In the genomic region with DNA sequence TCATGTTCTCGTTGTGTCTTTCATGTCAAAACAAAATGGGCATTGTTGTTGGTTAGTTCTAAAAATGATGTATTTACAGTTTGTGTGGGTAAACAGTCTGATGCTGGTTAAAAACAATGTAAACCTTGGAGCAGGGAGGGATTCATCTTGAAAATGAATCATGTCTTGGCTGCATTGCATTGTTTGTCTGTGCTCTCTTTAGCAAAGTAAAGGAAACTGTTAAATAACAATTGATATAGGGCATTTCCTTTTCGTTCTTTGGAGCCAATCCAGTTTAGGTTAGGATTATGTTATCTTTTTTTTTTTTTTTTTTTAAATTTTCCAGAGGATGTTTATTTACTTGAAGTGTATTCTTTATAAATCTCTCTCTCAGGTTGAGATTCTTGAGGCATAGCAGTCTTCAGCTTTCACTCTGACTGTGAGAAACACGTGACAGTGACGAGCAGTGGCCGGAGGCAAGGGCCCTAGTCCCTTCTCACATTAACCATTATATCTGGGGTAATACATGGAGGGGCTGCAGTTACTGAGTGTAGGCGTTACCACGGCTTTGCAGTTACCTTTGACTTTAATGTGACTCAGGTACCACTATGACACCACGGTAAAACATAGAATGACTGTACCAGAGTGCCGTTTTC, we compare ENCODE assay signal across 14 mouse cellular contexts.
"Had no signal": no experiment of that assay in that cellular context is flagged by ENCODE, and none has a peak within 500 bp of the region (broad histone marks: within the 10 kb centered on the region; RNA-seq: fewer than 3 reads in every experiment).

No protein-coding gene starts in this region.

- H3K4me3 ChIP-seq: limb, embryonic 13.5 days; megakaryocyte, embryonic 14.5 days; midbrain, embryonic 15.5 days; neural tube, embryonic 12.5 days had no signal

- ATAC-seq: intestine, postnatal 0 days; midbrain, embryonic 15.5 days had no signal

- H3K9ac ChIP-seq: limb, embryonic 13.5 days; midbrain, embryonic 15.5 days; neural tube, embryonic 12.5 days had no signal

- H3K27me3 ChIP-seq: midbrain, embryonic 15.5 days; neural tube, embryonic 12.5 days had no signal

- H3K4me2 ChIP-seq: limb, embryonic 13.5 days; liver, embryonic 11.5 days; midbrain, embryonic 11.5 days; midbrain, embryonic 15.5 days; neural tube, embryonic 12.5 days had no signal

- H3K36me3 ChIP-seq: limb, embryonic 13.5 days; midbrain, embryonic 15.5 days; neural tube, embryonic 12.5 days had no signal

- DNase-seq: kidney, adult 9 months; kidney, postnatal 10 days; kidney, postnatal 4 days; left cerebral cortex, postnatal 4 days; thymus, postnatal 4 days had no signal

- H3K9me3 ChIP-seq: limb, embryonic 13.5 days; megakaryocyte, embryonic 14.5 days; midbrain, embryonic 15.5 days; neural tube, embryonic 12.5 days had no signal

- H3K4me1 ChIP-seq: limb, embryonic 13.5 days; midbrain, embryonic 15.5 days had no signal

- H3K27ac ChIP-seq: limb, embryonic 13.5 days; macrophage; midbrain, embryonic 15.5 days; neural tube, embryonic 12.5 days; stomach, postnatal 0 days had no signal
